Mouse (Mus musculus) midbrain, embryonic 12.5 days (tissue): Measurements from ENCODE around the gene Pck1. TPM values are rescaled to one million over a fixed set of nuclear protein-coding genes. Genes with fewer than 3 reads are reported as not detected.
A peak's percentile ranks its signal among the peaks of the same experiment; 100 is the strongest.
"Not testable (repeated sequence)": the region's sequence is repeated elsewhere in the genome, so short reads cannot be mapped to it uniquely, and the experiment has no call there.

ENCODE experiments used
- ATAC-seq: fragments of 200-750 bp; cut with Nextera tagmentation; 2 replicates; pipeline ENCODE4 v1.8.0; 2017; ENCODE audit warnings: low read depth, moderate TSS enrichment, moderate library complexity; ENCODE audit not compliant: low FRiP score
- H3K27ac ChIP-seq: fragments of 300-500 bp; sonication (generic); replicated peaks from 2 replicates; pipeline ENCODE4 v1.5.1; 2016; ENCODE audit warnings: mild to moderate bottlenecking
- H3K27me3 ChIP-seq: fragments of 300-500 bp; sonication (generic); 2 replicates; pipeline ENCODE4 v1.6.1; 2016; ENCODE audit warnings: mild to moderate bottlenecking
- H3K36me3 ChIP-seq: fragments of 300-500 bp; sonication (generic); 2 replicates; pipeline ENCODE4 v1.6.1; 2016
- H3K4me1 ChIP-seq: fragments of 300-500 bp; sonication (generic); 2 replicates; pipeline ENCODE4 v1.6.1; 2016
- H3K4me2 ChIP-seq: fragments of 300-500 bp; sonication (generic); replicated peaks from 2 replicates; pipeline ENCODE4 v1.6.1; 2016; ENCODE audit warnings: mild to moderate bottlenecking, moderate library complexity
- H3K4me3 ChIP-seq: fragments of 300-500 bp; sonication (generic); 2 replicates; pipeline ENCODE4 v1.5.1; 2016; ENCODE audit warnings: mild to moderate bottlenecking
- H3K9ac ChIP-seq: fragments of 300-500 bp; sonication (generic); replicated peaks from 2 replicates; pipeline ENCODE4 v1.6.1; 2016; ENCODE audit warnings: mild to moderate bottlenecking, moderate library complexity
- H3K9me3 ChIP-seq: fragments of 300-500 bp; sonication (generic); 2 replicates; pipeline ENCODE4 v1.6.1; 2016; ENCODE audit warnings: mild to moderate bottlenecking
- WGBS: fragments of 180-500 bp; shearing (Covaris S2); methylation state at CpG from one replicate; pipeline ENCODE4 v1.1.7; 2016; 5-methylcytosine and 5-hydroxymethylcytosine counted together
- polyA plus RNA-seq: library from polyadenylated mRNA; unstranded; fragments of >200 nt; fragmentation: Nextera tagmentation; extraction: Ambion mirVana; gene quantifications from 2 replicates; pipeline ENCODE4 v1.2.1, GENCODE M21; 2016

Gene Pck1
- not detected in 2 replicates for polyA plus RNA-seq

GRCm38 (mm10) chr2:173152436-173153151 is at the start of gene Pck1:
Gene Pck1, plus strand, starts transcription at chr2:173153048.
- Histone ChIP-seq H3K27ac (no peak within 1 kb of the TSS), H3K9me3 (no peaks in the 10 kb centered on the region), H3K4me2 (no peak within 1 kb of the TSS), H3K4me1 (no peaks in the 10 kb centered on the region), H3K27me3 (no peaks in the 10 kb centered on the region), H3K9ac (no peak within 1 kb of the TSS), H3K4me3 (no peak within 1 kb of the TSS), H3K36me3 (no peaks in the 10 kb centered on the region)
- no peak for ATAC-seq
- WGBS, result 88% methylated on average over 13 of the region's 13 CpGs

GRCm38 (mm10) chr2:173106409-173106808 is 46.4 kb upstream of the Pck1 start:
- H3K36me3 ChIP-seq, result no peaks in the 10 kb centered on the region
- H3K9ac ChIP-seq, result no peak overlapping the region
- no peak overlapping the region for H3K4me3 ChIP-seq
- H3K27me3 ChIP-seq, result peaks cover 29% of the 10 kb centered on the region
- no peaks in the 10 kb centered on the region for H3K4me1 ChIP-seq
- no peaks in the 10 kb centered on the region for H3K9me3 ChIP-seq
- WGBS, result 83% methylated on average over 9 of the region's 9 CpGs
- ATAC-seq, result no peak
- no peak overlapping the region for H3K27ac ChIP-seq
- H3K4me2 ChIP-seq, result no peak overlapping the region

- 18% methylated on average over 14 of the region's 14 CpGs for WGBS
- peaks cover 22% of the 10 kb centered on the region for H3K27me3 ChIP-seq
- ATAC-seq, result peak; percentile 34; the same call in 1 of the 2 replicates
- H3K9me3 ChIP-seq, result no peaks in the 10 kb centered on the region
- no peak overlapping the region for H3K4me2 ChIP-seq
- H3K27ac ChIP-seq, result no peak overlapping the region
- H3K36me3 ChIP-seq, result no peaks in the 10 kb centered on the region
- H3K4me1 ChIP-seq, result no peaks in the 10 kb centered on the region
- no peak overlapping the region for H3K9ac ChIP-seq
- no peak overlapping the region for H3K4me3 ChIP-seq
Observed at GRCm38 (mm10) chr2:173106889-173107785, 45.7 kb upstream of the Pck1 start.

- Histone ChIP-seq H3K9ac (no peak overlapping the region), H3K4me2 (no peak overlapping the region), H3K27me3 (peaks cover 22% of the 10 kb centered on the region), H3K9me3 (0 out of 2 replicates have a peak, but pooled peaks cover under 1% of the 10 kb centered on the region), H3K4me3 (no peak overlapping the region), H3K27ac (no peak overlapping the region), H3K4me1 (no peaks in the 10 kb centered on the region), H3K36me3 (no peaks in the 10 kb centered on the region)
- WGBS, result 82% methylated on average over 6 of the region's 6 CpGs
- ATAC-seq, result no peak
Observed at GRCm38 (mm10) chr2:173108509-173109190, 44.2 kb upstream of the Pck1 start.

- Histone ChIP-seq H3K4me1 (no peaks in the 10 kb centered on the region), H3K4me3 (no peak overlapping the region), H3K9me3 (peaks cover 4% of the 10 kb centered on the region; the same call in 1 of the 2 replicates), H3K9ac (no peak overlapping the region), H3K27ac (no peak overlapping the region), H3K4me2 (no peak overlapping the region), H3K27me3 (peaks cover 22% of the 10 kb centered on the region), H3K36me3 (no peaks in the 10 kb centered on the region)
- WGBS, result 95% methylated on average over 7 of the region's 7 CpGs
- no peak for ATAC-seq
Observed at GRCm38 (mm10) chr2:173109510-173109909, 43.3 kb upstream of the Pck1 start.

GRCm38 (mm10) chr2:173110571-173110970 is 42.3 kb upstream of the Pck1 start:
- 89% methylated on average over 9 of the region's 9 CpGs for WGBS
- no peaks in the 10 kb centered on the region for H3K36me3 ChIP-seq

GRCm38 (mm10) chr2:173113796-173114195 is 39.1 kb upstream of the Pck1 start:
- H3K36me3 ChIP-seq, H3K4me1 ChIP-seq, ATAC-seq, H3K27me3 ChIP-seq, H3K9ac ChIP-seq, H3K27ac ChIP-seq, H3K4me2 ChIP-seq, H3K4me3 ChIP-seq, H3K9me3 ChIP-seq: not testable (repeated sequence)
- WGBS, result 66% methylated on average over 3 of the region's 3 CpGs

More at GRCm38 (mm10) chr2:173110571-173110970, 42.3 kb upstream of the Pck1 start:
- no peak for ATAC-seq
- Histone ChIP-seq H3K27ac (no peak overlapping the region), H3K27me3 (peaks cover 14% of the 10 kb centered on the region), H3K4me3 (no peak overlapping the region), H3K9ac (no peak overlapping the region), H3K4me1 (no peaks in the 10 kb centered on the region), H3K9me3 (peaks cover 4% of the 10 kb centered on the region; the same call in 1 of the 2 replicates), H3K4me2 (no peak overlapping the region)

GRCm38 (mm10) chr2:173119023-173119944 is 33.6 kb upstream of the Pck1 start, which contains the start of gene Ctcfl:
Gene Ctcfl, minus strand, starts transcription at chr2:173119525.
- no peaks in the 10 kb centered on the region for H3K4me1 ChIP-seq
- no peak within 1 kb of the TSS for H3K4me3 ChIP-seq
- H3K27me3 ChIP-seq, result no peaks in the 10 kb centered on the region; the same call in 1 of the 2 replicates
- 89% methylated on average over 34 of the region's 35 CpGs for WGBS
- no peak within 1 kb of the TSS for H3K4me2 ChIP-seq
- H3K9me3 ChIP-seq, result no peaks in the 10 kb centered on the region
- H3K36me3 ChIP-seq, result no peaks in the 10 kb centered on the region
- no peak for ATAC-seq
- H3K9ac ChIP-seq, result no peak within 1 kb of the TSS
- no peak within 1 kb of the TSS for H3K27ac ChIP-seq

GRCm38 (mm10) chr2:173120117-173120516 is 32.7 kb upstream of the Pck1 start:
- H3K9me3 ChIP-seq, H3K36me3 ChIP-seq, H3K27me3 ChIP-seq, H3K4me2 ChIP-seq, H3K27ac ChIP-seq, H3K4me3 ChIP-seq, H3K4me1 ChIP-seq, H3K9ac ChIP-seq, ATAC-seq: not testable (repeated sequence)
- WGBS, result 76% methylated on average over 4 of the region's 4 CpGs

- no peak overlapping the region for H3K27ac ChIP-seq
- WGBS, result 92% methylated on average over 7 of the region's 7 CpGs
- no peaks in the 10 kb centered on the region for H3K36me3 ChIP-seq
- ATAC-seq, result no peak
- H3K9ac ChIP-seq, result no peak overlapping the region
- H3K4me2 ChIP-seq, result no peak overlapping the region
- no peaks in the 10 kb centered on the region for H3K4me1 ChIP-seq
- no peak overlapping the region for H3K4me3 ChIP-seq
- no peaks in the 10 kb centered on the region for H3K27me3 ChIP-seq
- H3K9me3 ChIP-seq, result no peaks in the 10 kb centered on the region
Observed at GRCm38 (mm10) chr2:173124022-173124735, 28.7 kb upstream of the Pck1 start.
